Mouse (Mus musculus) brain, adult 2 months (tissue): Measurements from ENCODE around the gene Slc12a9.

Experiments
- DNase-seq: peaks from one replicate; pipeline ENCODE4 v3.0.0; 2011; ENCODE audit warnings: low read depth, low spot score

Gene Slc12a9

DNA sequence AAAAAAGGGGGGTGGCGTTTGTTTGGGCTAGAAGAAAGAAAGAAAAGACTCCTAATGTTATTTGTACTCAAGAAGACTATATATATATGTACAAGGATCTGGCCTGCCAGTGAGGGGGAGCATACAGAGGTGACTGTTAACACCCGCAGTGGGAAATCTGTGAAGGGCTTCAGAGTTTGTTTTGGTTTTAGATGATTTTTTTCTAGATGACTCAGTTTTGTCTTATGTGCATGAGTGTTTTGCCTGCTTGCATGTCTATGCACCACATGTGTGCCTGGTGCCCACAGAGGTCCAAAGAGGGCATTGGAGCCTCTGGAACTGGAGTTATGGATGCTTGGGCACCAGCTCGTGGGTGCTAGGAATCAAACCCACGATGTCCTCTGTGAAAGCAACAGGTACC lies 13.6 kb upstream of the Slc12a9 start:
- DNase-seq, result no peak

DNA sequence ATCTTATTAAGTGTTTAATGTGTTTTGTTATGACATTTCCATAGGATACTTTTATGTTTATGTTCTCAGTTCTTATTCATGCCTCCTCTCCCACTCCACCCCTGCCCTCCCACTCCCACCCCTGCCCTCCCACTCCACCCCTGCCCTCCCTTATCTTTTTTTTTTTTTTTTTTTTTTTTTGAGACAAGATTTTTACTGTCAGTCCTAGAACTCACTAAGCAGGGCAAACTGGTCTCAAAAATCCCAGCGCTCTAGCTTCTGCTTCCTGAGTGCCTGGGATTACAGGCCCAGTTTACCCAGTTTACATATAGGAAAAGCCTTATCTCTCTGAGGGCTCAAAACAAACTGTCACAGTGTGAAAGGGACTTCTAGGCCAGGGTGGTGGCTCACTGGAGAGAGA lies 13.0 kb upstream of the Slc12a9 start:
- no peak for DNase-seq

DNA sequence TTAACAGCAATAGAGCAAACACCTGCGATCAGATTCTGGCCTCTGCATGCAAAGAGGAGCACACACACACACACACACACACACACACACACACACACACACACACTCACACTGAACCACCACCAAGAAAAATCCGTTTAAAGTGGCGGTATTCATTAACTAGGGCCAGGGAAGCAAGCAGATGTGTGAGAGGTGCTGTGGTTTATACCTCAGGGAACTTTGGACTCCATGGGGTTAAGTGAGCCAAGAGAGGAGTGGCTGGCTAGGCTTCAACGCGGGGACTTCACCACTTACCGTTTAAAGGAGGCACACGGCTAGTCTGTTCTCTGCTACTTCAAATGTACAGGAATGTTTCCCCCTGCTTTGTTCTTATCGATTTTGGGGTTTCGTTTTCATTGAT lies 12.4 kb upstream of the Slc12a9 start:
- DNase-seq, result no peak

DNA sequence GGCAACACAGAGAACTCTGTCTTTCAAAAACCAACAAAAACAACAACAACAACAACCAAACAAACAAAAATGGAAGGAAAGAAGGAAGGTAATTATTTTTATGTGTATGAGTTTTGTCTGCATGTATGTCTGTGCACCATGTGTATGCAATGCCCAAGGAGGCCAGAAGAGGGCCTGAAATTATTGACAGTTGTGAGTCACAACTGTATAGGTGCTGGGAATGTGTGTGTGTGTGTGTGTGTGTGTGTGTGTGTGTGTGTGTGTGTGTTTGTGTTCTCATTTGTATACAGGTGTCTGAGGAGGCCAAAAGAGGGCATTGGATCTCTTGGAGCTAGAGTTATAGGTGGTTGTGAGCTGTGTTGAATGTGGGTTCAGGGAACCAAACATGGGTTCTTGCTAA lies 10.5 kb upstream of the Slc12a9 start:
- DNase-seq, result no peak

DNA sequence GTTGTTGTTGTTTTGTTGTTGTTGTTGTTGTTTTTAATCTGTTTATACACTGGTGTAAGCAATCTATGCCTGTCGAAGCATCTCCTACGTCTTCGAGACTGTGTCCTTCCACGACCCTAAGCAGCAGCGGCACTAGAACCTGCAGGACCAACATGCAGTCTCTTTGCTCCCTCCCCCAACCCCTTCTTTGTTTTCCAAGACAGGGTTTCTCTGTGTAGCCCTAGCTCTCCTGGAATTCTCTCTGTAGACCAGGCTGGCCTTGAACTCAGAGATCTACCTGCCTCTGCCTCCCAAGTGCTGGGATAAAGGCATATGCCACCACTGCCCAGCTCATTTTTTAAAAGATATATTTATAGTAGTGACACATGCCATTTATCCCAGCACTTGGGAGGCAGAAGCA lies 10.0 kb upstream of the Slc12a9 start:
- no peak for DNase-seq

DNA sequence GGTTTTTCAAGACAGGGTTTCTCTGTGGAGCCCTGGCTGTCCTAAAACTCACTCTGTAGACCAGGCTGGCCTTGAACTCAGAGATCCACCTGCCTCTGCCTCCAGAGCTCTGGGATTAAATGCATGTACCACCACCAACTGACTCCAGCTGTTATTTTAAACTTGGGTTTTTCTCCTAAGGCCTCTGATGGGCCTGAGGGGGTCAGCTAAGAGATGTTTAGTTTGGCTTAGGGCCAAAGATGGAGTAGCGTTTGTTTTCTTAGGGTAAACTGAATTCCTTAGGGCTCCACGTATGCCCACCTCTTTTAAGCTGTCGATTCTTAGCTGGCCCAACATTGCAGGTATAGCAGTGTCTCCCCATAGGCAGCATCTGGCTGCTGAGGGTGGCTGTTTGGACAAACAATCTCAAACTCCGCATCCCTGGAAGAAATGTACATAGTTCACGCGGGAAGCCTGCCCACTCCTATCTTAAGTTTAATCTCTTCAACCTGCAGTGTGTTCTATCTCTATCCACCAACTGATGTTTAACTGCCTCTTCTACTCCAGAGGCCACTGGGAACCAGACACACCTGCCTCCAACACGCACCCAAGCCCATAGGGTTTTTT lies 9.1 kb upstream of the Slc12a9 start:
- no peak for DNase-seq

DNA sequence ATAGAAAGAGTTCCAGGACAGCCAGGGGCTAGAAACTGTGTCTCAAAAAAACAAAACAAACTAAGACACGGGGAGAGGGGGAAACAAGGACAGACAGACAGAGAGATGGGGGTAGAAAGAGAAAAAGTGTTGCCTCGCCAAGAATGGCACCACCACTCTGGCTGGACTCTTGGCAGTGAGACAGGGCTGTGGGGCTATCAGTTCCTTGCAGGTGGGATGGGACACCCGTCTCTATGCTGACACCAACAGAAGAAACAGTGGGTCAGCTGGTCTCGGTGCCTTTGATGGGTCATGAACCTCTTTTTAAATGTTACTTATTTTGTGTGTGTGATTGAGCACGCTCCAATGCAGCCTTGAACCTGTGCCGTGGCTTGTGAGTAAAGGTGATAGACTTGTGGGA lies 6.8 kb upstream of the Slc12a9 start:
- DNase-seq, result no peak

DNA sequence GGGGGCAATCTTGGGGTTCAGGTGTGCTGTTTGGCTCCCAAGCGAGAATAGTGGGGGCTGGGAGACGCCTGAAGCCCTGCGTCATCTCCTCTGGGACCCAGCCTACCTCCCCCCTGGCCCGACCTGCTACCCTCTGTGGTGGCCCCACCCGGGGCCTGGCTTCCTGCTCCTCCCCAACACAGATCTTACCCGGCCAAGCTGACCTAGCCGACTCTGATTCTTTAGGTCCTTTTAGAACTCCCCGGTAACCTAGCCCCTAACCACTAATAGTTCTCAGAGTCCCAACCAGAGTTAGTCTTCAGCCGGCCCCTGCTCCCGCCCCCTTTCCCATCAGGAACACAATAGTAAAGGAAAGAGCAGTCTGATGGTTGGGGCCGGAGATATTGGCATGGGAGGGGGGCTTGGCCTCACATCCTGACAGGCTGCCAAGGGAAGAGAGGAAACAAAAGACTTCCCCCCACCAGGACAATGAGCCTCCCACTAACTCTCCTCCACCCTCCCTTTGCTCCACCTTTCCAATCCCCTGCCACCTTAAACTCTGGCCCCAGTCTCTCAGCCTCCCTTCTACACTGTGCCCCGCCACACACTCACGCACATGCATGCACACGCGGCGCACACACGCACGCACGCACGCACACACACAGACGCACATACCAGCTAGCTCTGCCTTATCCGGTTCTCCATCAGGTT lies 6.0 kb upstream of the Slc12a9 start:
- DNase-seq, result peak; percentile 68

DNA sequence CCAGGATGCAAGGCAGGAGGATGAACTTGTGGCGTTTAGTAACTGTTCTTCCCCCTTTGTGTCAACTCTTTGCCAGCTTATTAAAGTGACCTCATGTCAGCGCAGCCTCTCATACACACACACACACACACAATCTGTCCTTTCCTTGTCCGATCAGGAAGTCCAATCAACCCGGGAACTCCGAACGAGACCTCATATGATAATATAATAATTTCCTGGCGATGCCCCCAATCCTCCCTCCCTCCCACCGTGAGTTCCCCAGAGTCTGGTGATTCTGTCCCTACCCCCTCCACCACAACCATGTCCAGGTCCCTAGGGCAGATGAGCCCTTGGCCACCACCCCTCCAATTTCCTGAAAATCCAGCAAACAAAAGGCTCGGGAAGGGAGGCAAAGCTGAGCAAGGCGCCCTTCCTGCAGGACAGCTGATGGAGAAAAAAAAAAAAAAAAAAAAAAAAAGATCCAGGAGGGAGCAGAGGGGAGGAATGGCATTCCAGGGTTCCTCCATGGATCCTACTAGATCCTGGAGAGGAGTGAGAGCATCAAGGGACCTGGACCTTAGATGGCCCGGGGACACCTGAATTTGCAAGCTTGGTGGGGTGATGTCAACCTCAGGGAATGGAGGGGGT lies 5.4 kb upstream of the Slc12a9 start:
- no peak for DNase-seq

DNA sequence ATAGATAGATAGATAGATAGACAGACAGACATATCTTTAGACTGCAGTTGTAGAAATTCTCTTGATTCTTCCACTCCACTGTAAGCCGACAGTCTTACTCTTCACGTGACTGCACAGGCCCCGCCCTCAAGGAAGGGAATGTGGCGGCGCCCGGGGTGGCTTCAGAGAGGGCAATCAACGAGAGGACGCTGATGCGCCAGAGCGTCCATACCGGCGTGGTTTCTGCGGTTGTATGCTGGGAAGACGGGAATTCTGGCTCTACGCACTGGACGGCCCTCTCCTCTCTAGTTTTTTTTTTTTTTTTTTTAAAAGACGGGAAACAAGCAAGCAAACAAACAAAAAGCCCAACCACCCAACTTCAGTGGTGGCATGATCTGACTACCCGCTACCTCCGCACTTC lies 4.9 kb upstream of the Slc12a9 start:
- DNase-seq, result peak; percentile 99

DNA sequence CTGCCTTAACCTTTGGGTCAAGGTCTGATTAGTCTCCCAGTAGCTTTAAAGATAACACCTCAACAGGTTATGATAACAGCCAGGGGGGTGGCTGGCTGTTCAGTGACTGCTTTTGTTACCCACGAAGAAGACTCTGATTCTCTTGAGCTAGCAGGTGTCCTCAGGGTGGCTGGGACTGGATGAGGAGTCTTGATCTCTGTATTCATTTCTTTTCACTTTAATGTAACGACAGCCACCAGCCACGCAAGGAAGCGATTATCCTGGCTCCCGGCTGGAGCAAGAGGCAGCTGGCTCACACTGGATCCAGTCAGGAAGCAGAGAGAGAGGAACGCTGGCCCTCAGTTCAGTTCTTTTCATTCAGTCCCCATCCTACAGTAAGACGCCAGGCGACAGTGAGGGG lies 3.8 kb upstream of the Slc12a9 start:
- no peak for DNase-seq

DNA sequence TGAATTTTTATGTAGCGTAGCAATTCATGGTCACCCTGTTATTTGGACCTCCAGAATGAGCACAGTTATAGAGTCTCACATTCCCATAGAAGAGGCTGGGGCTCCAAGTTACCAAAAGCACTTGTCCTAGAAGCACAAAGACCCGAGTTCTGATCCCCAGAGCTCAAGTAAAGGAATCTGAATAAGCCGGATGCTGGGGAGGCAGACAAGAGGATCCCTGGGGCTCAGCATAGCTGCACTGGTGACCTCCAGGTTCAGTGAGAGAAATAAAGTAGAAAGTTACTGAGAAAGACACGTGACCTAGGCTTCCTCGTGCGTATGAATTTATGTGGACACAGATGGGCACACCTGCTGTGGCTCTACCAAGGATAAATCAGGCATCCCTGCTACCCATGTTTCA lies 1.7 kb upstream of the Slc12a9 start:
- DNase-seq, result no peak

DNA sequence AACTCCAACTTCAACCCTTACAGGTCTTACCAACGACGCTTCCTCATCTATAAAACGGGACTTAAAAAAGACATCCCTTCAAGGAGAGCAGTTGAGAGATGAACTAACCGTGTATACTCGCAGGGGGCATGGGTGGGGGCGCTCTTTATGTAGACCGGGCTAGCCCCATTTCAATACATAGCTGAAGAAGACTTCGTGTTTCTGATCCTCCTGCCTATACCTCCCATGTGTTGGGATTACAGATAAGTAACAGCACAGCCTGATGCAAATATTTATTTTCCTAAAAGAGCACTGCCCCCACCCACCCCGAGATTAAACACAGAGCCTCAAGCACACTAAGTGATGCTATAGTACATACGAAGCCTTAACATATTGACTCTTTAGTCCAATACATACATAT lies 920 bp upstream of the Slc12a9 start:
- DNase-seq, result peak; percentile 15

DNA sequence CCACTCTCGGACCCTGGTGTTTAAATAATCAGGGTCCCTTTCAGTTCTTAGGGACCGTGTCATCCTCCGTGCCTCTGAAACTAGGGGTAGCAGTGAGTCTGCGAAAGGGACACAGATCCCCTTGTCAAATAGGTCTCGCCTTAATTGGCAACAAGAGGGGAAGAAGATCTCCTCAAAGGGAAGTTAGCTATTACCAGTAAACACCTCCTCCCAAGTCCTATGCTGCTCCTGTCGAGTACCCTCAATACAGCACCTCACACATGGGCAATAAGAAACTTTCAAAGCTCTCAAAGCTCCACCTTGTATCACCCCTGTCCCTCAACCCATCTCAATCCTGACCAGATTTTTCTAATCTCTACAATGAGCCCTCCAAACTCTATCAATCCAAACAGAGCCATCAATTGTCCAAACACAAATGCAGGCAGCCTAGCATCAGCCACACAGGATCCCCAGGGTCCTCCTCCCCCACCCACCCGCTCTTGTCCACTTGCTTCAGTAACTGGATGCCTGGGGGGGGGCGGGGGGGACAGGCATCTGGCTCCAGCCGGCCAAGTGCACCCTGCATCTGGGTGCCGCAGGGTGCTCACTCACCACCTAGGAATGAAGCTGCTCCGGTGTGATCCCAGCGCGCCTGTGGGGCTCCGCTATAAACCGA lies 413 bp downstream of the Slc12a9 start:
- no peak for DNase-seq

DNA sequence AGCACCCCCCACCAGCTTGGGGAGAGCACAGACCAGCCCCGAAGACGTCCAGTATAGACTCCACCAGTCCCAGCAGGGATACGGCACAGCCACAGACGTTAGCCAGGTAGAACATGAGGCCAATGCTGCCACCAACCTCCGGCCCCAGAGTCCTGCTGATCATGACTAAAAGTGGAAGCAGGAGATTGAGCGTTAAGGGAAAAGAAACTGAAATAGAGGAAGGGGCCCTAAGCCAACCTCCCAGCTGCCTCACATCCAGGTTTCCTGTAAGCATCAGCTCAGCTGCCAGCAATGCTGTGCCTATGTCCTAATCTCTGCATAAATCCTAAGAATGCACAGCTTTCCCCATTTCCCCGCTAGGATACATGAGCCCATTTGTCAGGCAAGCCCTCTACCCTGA lies 2.5 kb downstream of the Slc12a9 start:
- peak; percentile 25 for DNase-seq

DNA sequence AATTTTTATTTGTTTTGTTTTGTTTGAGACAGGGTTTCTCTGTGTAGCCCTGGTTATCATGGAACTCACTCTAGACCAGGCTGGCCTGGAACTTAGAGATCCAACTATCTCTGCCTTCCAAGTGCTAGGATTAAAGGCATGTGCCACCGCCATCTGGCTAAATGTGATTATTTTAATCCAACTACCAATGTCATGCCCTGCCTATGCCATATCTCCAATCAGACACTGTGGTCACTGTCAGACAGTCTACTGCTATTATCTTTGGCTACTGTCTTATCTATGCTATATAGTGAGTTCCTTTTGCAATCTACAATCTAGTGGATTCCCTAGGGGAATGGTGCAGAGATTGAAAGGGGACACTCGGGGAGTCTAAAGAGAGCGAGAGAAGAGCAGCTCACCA lies 12.4 kb downstream of the Slc12a9 start:
- DNase-seq, result no peak

DNA sequence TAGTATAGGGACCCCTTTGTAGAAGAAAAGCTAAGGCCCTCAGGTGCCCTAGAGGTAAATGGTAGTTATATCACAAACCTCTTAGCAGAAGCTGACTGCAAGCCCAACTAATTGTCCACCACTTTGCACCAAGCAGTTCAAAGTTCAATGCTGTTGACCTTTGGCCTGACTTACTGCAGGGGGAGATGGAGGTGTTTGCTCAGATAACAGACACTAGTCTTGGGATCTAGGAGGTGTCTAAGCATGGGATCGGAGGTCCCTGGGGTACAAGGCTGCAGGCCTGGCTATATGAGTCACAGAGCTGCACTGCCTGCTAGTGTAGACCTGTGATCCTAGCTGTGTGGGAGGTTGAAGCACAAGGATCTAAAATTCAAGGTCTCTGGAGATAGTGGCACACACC lies 14.8 kb downstream of the Slc12a9 start:
- DNase-seq, result no peak

DNA sequence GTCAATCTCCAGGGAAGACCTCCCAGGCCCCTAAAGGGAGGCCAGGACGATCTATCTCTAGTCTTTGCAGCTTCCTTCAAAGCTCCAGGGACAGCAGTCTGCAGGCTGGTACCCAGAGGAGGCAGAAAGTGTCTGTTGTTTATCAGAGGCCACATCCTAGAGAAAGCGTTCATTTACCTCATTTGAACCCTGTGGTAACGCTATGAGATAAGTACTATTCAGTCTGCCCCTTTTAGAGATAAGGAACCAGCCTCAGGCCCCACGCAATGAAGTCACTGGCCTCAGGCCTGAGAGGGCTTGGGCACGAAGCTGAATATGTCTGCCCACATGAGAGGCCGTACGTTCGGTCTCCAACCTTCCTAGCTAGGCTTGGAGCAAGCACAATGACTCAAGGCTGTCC lies 16.0 kb downstream of the Slc12a9 start:
- DNase-seq, result no peak

DNA sequence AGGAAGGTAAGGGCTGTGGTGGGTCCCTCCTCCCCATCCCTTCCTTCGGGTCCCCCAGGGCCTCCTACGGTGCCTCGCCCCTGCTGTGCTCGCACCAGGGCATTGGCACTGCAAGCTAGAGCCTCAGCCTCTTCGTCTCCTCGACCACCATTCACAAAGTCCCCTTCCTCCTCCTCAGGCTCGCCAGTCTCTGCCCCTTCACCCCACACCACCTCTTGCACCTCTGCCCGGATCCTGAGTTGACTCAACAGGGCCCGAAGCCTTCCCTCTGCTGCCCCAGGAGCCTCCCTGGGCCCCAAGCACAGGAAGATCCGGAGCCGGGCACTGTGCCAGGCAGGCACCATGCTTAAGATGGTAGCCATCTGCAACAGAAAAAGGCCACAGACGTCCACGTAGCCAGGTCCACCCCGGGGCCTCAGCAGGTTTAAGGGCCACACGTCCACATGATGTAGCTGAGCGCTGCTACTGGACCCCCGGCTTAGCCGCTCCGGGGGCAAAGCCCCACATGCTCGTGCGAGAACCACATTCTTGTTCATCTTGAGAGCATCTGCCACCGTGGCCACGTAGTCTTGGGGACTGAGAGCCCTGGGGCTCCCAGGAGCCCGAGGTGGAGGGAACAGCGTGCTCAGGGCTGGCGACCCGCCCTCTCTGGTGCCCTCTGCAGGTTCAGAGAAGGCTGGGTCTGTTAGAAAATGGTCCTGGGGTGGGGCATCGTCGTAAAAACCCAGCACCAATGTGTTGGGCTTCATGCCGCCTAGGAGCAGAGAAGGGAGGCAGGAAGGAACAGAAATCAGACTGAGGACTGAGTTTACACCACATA lies 18.1 kb downstream of the Slc12a9 start:
- no peak for DNase-seq

DNA sequence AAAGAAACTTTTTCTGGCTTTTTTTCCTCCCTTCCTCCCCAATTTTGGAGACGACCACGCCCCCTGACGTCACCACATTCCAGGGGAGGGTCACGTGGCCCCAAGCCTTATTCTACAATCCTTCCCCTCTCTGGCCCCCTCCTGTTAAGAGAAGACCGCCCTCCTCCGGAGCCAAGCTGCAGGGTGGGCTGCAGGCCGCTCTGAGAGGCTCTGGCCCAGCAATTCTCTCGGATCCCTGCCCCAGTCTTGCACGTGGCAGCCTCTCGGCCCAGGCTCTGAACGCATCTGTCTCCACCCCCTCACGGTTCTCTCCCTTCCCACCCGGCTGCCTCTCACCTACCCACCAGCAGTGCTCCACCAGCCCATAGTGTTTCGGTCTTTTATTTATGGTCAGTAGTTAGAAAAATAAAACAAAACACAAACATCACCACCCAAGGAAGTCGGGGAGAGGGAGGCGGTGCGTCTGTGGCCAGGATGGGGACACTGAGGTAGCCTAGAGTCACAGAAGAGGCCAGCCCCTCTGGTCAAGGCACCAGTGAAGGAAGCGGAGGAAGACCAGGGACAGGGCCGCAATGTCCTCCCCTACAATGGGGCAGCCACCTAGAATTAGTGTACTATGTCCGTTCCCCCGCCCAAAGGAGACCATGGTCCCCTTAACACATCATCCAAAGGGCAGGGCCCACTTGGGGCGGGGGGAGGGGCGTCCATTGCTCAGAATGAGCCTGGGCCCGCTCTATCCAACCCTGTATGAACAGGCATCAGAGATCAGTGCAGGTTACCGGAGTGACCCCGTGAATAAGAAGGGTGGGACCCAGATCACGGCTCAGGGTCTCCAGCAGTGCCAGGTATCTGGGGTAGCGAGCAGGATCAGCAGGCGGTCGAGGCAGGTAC lies 19.0 kb downstream of the Slc12a9 start, which contains the start of gene Trip6:
Gene Trip6 (minus strand): TSS at position 212 of the 891 bp plus-strand sequence.
- peak; percentile 61 for DNase-seq
